Mouse (Mus musculus): ENCODE data around the gene Bcor. TPM values are rescaled to one million over a fixed set of nuclear protein-coding genes. Genes with fewer than 3 reads are reported as not detected.

Bcor gene
- polyA plus RNA-seq, 1 experiment from 2014 or later: 23.1 TPM

DNA sequence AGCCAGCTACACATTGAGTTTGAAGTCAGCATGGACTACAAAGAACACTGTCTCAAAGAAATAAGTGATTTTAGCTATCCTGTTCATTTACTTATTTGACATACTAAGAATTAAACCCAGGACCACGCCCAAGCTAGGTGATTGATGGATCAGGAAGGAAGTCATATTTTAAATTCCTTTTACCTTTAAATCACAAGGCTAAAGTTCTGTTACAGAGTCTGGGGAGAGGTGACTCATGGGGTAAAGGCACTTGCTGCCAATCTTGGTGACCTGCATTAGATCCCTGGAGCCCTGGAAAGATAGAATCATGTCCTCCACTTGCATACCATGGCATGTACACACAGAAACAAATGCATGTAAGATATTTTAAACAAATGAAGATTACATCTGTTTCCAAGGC is 149.5 kb downstream of the Bcor start:
- ATAC-seq (ENCODE audit: low FRiP score): no peak
- no peaks in the 10 kb centered on the region for H3K9me3 ChIP-seq
- H3K4me1 ChIP-seq: peaks cover 20% of the 10 kb centered on the region
- H3K36me3 ChIP-seq (replicated peaks): no peaks in the 10 kb centered on the region
- H3K9ac ChIP-seq: no peak overlapping the region
- peaks cover 37% of the 10 kb centered on the region for H3K27me3 ChIP-seq
- 81% methylated on average over 1 of the region's 1 CpGs for WGBS
- no peak overlapping the region for H3K27ac ChIP-seq
- no peak overlapping the region for H3K4me2 ChIP-seq
- no peak overlapping the region for H3K4me3 ChIP-seq (replicated peaks)

DNA sequence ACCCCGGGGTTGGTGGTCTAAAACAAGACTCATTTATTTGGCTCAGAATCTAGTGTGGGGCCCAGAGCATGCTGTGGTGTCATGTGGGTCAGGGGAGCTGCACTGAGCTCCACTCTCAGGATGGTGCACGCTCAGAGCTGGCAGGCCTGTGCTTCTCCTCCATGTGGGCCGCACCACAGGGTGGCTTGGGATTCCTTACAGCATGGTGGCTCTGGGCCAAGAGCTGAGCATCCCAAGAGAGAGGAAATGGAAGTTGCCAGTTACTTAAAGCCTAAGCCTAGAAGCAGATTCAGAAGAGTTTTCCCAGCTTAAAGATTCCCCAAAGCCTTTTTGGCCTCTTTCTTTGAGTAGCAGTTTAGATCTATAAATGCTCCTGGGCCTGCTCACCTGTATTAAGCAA is 151.1 kb downstream of the Bcor start:
- Histone ChIP-seq H3K4me1 (peaks cover 31% of the 10 kb centered on the region), H3K27ac (no peak overlapping the region), H3K4me3 (replicated peaks) (no peak overlapping the region), H3K27me3 (peaks cover 53% of the 10 kb centered on the region), H3K9me3 (no peaks in the 10 kb centered on the region), H3K36me3 (replicated peaks) (no peaks in the 10 kb centered on the region), H3K4me2 (no peak overlapping the region), H3K9ac (no peak overlapping the region)
- WGBS: 35% methylated on average over 3 of the region's 3 CpGs
- ATAC-seq (ENCODE audit: low FRiP score): no peak

- Histone ChIP-seq H3K9me3 (no peaks in the 10 kb centered on the region), H3K4me2 (peak overlapping the region; percentile 61), H3K27me3 (peaks cover 64% of the 10 kb centered on the region), H3K27ac (peak overlapping the region; percentile 92), H3K36me3 (replicated peaks) (no peaks in the 10 kb centered on the region), H3K4me3 (replicated peaks) (no peak overlapping the region), H3K9ac (no peak overlapping the region), H3K4me1 (peaks cover 38% of the 10 kb centered on the region)
- WGBS: 6% methylated on average over 11 of the region's 11 CpGs
- ATAC-seq (ENCODE audit: low FRiP score): no peak
Measured at GRCm38 (mm10) chrX:12007832-12008540, 152.2 kb downstream of the Bcor start.

DNA sequence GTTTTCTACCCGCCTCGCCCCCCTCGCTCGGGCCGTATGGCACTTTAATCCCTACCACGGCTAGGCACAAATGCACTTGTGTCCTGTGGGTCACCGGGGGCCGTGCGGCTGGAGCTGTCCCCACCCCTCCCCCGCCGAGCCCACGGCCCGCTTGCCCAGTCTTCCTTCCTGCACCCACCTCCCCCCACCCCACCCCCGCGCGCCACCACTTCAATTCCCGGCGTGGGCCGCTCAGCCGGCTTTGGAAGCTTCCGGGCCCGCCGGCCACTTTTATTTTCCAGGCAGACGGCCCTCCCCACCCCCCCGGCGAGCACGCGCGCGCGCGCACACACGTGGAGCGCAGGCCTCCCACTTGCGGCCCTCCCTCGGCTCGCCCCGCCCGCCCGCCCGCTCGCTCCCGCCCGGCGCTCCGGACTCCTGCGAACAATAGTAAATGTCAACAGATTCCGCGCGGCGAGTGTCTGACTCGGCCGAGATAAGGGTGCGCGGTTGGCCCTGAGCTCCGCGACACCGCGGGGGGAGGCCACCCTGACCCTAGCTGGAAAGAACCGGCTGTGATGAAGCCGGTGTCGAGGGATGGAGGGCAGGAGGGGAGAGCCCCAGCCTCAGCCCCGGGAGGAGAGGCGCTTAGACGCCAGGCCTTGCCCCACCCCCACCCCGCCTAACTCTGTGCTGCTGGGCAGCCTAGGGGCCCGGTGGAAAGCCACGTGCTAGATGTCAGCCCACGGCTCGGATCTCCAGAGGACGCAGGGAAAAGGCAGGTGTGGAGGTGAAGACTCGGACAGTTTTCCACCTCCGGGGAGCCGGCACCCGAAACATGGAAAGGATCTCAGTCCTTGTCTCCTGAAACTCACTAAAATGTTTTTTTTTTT is 153.0 kb downstream of the Bcor start:
- peak overlapping the region; percentile 92 for H3K27ac ChIP-seq
- ATAC-seq (ENCODE audit: low FRiP score): peak; percentile 82
- H3K9ac ChIP-seq: peak overlapping the region; percentile 57
- H3K36me3 ChIP-seq (replicated peaks): no peaks in the 10 kb centered on the region
- H3K27me3 ChIP-seq: peaks cover 73% of the 10 kb centered on the region
- peak overlapping the region; percentile 61 for H3K4me2 ChIP-seq
- H3K4me3 ChIP-seq (replicated peaks): peak overlapping the region; percentile 39
- H3K4me1 ChIP-seq: peaks cover 47% of the 10 kb centered on the region
- 6% methylated on average over 58 of the region's 75 CpGs for whole genome bisulfite sequencing
- H3K9me3 ChIP-seq: no peaks in the 10 kb centered on the region

- Histone ChIP-seq H3K4me3 (replicated peaks) (peak overlapping the region; percentile 39), H3K4me1 (peaks cover 55% of the 10 kb centered on the region), H3K27ac (peak overlapping the region; percentile 92), H3K9me3 (no peaks in the 10 kb centered on the region), H3K9ac (peak overlapping the region; percentile 57), H3K4me2 (peak overlapping the region; percentile 61), H3K27me3 (peaks cover 81% of the 10 kb centered on the region), H3K36me3 (replicated peaks) (no peaks in the 10 kb centered on the region)
- WGBS: 2% methylated on average over 45 of the region's 57 CpGs
- ATAC-seq (ENCODE audit: low FRiP score): peak; percentile 25
Measured at GRCm38 (mm10) chrX:12006031-12006881, 153.9 kb downstream of the Bcor start.

GRCm38 (mm10) chrX:12005181-12006030 is 154.7 kb downstream of the Bcor start:
- Histone ChIP-seq H3K9ac (peak overlapping the region; percentile 57), H3K27ac (peak overlapping the region; percentile 92), H3K4me1 (peaks cover 64% of the 10 kb centered on the region), H3K27me3 (peaks cover 90% of the 10 kb centered on the region), H3K4me3 (replicated peaks) (peak overlapping the region; percentile 39), H3K36me3 (replicated peaks) (no peaks in the 10 kb centered on the region), H3K9me3 (no peaks in the 10 kb centered on the region), H3K4me2 (peak overlapping the region; percentile 61)
- WGBS: 6% methylated on average over 34 of the region's 38 CpGs
- ATAC-seq (ENCODE audit: low FRiP score): no peak

- no peak overlapping the region for H3K9ac ChIP-seq
- no peak overlapping the region for H3K27ac ChIP-seq
- H3K9me3 ChIP-seq: no peaks in the 10 kb centered on the region
- H3K4me1 ChIP-seq: peaks cover 74% of the 10 kb centered on the region
- no peak for ATAC-seq (ENCODE audit: low FRiP score)
- no peaks in the 10 kb centered on the region for H3K36me3 ChIP-seq (replicated peaks)
- H3K4me3 ChIP-seq (replicated peaks): no peak overlapping the region
- no peak overlapping the region for H3K4me2 ChIP-seq
- H3K27me3 ChIP-seq: peaks cover 94% of the 10 kb centered on the region
- 11% methylated on average over 16 of the region's 16 CpGs for WGBS
Measured at GRCm38 (mm10) chrX:12004416-12004815, 155.7 kb downstream of the Bcor start.

- WGBS: 35% methylated on average over 6 of the region's 6 CpGs
- H3K4me1 ChIP-seq: peaks cover 77% of the 10 kb centered on the region
- no peak overlapping the region for H3K9ac ChIP-seq
Measured at GRCm38 (mm10) chrX:12003947-12004346, 156.2 kb downstream of the Bcor start.

GRCm38 (mm10) chrX:12003539-12003938 is 156.6 kb downstream of the Bcor start:
- no peaks in the 10 kb centered on the region for H3K9me3 ChIP-seq
- H3K36me3 ChIP-seq (replicated peaks): no peaks in the 10 kb centered on the region
- whole genome bisulfite sequencing: 5% methylated on average over 1 of the region's 1 CpGs
- 0 out of 2 replicates have a peak overlapping the region, but pooled peaks have one; percentile 36 for H3K27ac ChIP-seq
- H3K4me2 ChIP-seq: no peak overlapping the region
- H3K4me3 ChIP-seq (replicated peaks): no peak overlapping the region
- ATAC-seq (ENCODE audit: low FRiP score): no peak
- H3K27me3 ChIP-seq: peaks cover 96% of the 10 kb centered on the region
- peaks cover 76% of the 10 kb centered on the region for H3K4me1 ChIP-seq
- H3K9ac ChIP-seq: no peak overlapping the region

More at GRCm38 (mm10) chrX:12003947-12004346, 156.2 kb downstream of the Bcor start:
- no peaks in the 10 kb centered on the region for H3K9me3 ChIP-seq
- no peak overlapping the region for H3K27ac ChIP-seq
- no peak for ATAC-seq (ENCODE audit: low FRiP score)
- no peaks in the 10 kb centered on the region for H3K36me3 ChIP-seq (replicated peaks)
- H3K4me3 ChIP-seq (replicated peaks): no peak overlapping the region
- peaks cover 94% of the 10 kb centered on the region for H3K27me3 ChIP-seq
- H3K4me2 ChIP-seq: no peak overlapping the region

DNA sequence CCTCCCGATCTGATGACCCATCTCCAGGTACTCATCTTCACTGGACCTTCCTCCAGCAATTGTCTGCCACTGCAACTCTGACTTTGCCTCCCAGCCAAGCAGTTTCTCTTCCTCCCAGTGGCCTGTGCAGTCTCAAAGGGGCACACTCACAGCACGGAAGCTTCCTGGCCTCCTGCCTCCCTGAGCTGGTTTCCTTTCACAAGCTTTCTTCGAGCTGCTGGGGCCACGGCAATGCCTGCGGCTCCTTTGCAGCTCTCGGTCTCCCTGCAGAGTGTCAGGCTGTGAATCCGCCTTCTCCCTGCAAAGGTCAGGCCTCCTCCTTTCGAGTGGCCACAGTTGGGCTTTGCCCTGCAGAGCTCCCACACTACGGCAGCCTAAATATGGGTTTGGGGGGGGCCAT is 157.0 kb downstream of the Bcor start:
- ATAC-seq (ENCODE audit: low FRiP score): no peak
- Histone ChIP-seq H3K36me3 (replicated peaks) (no peaks in the 10 kb centered on the region), H3K4me1 (peaks cover 76% of the 10 kb centered on the region), H3K27ac (peak overlapping the region; percentile 36; the same call in 1 of the 2 replicates), H3K9ac (no peak overlapping the region), H3K9me3 (no peaks in the 10 kb centered on the region), H3K4me3 (replicated peaks) (no peak overlapping the region), H3K27me3 (peaks cover 96% of the 10 kb centered on the region), H3K4me2 (no peak overlapping the region)
- WGBS: 12% methylated on average over 9 of the region's 9 CpGs

- Histone ChIP-seq H3K27ac (no peak overlapping the region), H3K9me3 (no peaks in the 10 kb centered on the region)
- 16% methylated on average over 6 of the region's 6 CpGs for WGBS
Measured at GRCm38 (mm10) chrX:12002596-12002995, 157.6 kb downstream of the Bcor start.

More at GRCm38 (mm10) chrX:12002596-12002995, 157.6 kb downstream of the Bcor start:
- H3K9ac ChIP-seq: no peak overlapping the region
- ATAC-seq (ENCODE audit: low FRiP score): no peak
- no peaks in the 10 kb centered on the region for H3K36me3 ChIP-seq (replicated peaks)
- H3K27me3 ChIP-seq: peaks cover 100% of the 10 kb centered on the region
- no peak overlapping the region for H3K4me3 ChIP-seq (replicated peaks)
- no peak overlapping the region for H3K4me2 ChIP-seq
- peaks cover 73% of the 10 kb centered on the region for H3K4me1 ChIP-seq
